Mouse (Mus musculus): ENCODE measurements around the gene Nagk. TPM values are rescaled to one million over a fixed set of nuclear protein-coding genes. Genes with fewer than 3 reads are reported as not detected.

The Nagk gene
- total and polyA plus RNA-seq, 2 experiments, result 11.0 to 20.9 TPM

GRCm38 (mm10) chr6:83791251-83791890 is 3.4 kb upstream of the Nagk start:
- WGBS, result 67% methylated on average over 4 of the region's 4 CpGs
- H3K27me3 ChIP-seq (ENCODE audit: control insufficient read depth, insufficient read depth, low read length), result no peaks in the 10 kb centered on the region
- no peaks in the 10 kb centered on the region for H3K79me2 ChIP-seq (ENCODE audit: control insufficient read depth, insufficient read depth, low read length)
- TF ChIP-seq POLR2A (IDR thresholded peaks at IDR 0.05; ENCODE audit: extremely low read depth, insufficient read depth, low read length) (no peak), CTCF (IDR thresholded peaks at IDR 0.05; ENCODE audit: low read depth, low read length) (no peak)
- H3K4me1 ChIP-seq (ENCODE audit: control insufficient read depth, insufficient read depth, low read length), result peaks cover 7% of the 10 kb centered on the region
- no peak overlapping the region for H3K9ac ChIP-seq (ENCODE audit: low read depth, low read length)
- H3K36me3 ChIP-seq (ENCODE audit: control insufficient read depth, insufficient read depth, low read length), result no peaks in the 10 kb centered on the region
- H3K4me3 ChIP-seq (ENCODE audit: insufficient read depth, low read depth, low read length), result no peak overlapping the region
- DNase-seq (ENCODE audit: extremely low read depth, low read depth, low spot score), result no peak
- no peak overlapping the region for H3K27ac ChIP-seq (replicated peaks; ENCODE audit: insufficient read depth, low read depth, low read length)

- no peaks in the 10 kb centered on the region for H3K27me3 ChIP-seq (ENCODE audit: control insufficient read depth, insufficient read depth, low read length)
- peak; percentile 50 for DNase-seq (ENCODE audit: extremely low read depth, low read depth, low spot score)
- peaks cover 4% of the 10 kb centered on the region for H3K36me3 ChIP-seq (ENCODE audit: control insufficient read depth, insufficient read depth, low read length)
- peak overlapping the region; percentile 74 for H3K4me3 ChIP-seq (ENCODE audit: insufficient read depth, low read depth, low read length)
- H3K9ac ChIP-seq (ENCODE audit: low read depth, low read length), result peak overlapping the region; percentile 75
- no peak for TF ChIP-seq POLR2A (IDR thresholded peaks at IDR 0.05; ENCODE audit: extremely low read depth, insufficient read depth, low read length)
- no peak for TF ChIP-seq CTCF (IDR thresholded peaks at IDR 0.05; ENCODE audit: low read depth, low read length)
- H3K27ac ChIP-seq (replicated peaks; ENCODE audit: insufficient read depth, low read depth, low read length), result peak overlapping the region; percentile 59
- H3K4me1 ChIP-seq (ENCODE audit: control insufficient read depth, insufficient read depth, low read length), result peaks cover 7% of the 10 kb centered on the region
- H3K79me2 ChIP-seq (ENCODE audit: control insufficient read depth, insufficient read depth, low read length), result no peaks in the 10 kb centered on the region
- WGBS, result 2% methylated on average over 13 of the region's 13 CpGs
Measured at GRCm38 (mm10) chr6:83795492-83795900, 714 bp downstream of the Nagk start.

GRCm38 (mm10) chr6:83796686-83797085 is 1.9 kb downstream of the Nagk start:
- peak; percentile 54 for DNase-seq (ENCODE audit: extremely low read depth, low read depth, low spot score)
- Histone ChIP-seq H3K36me3 (ENCODE audit: control insufficient read depth, insufficient read depth, low read length) (peaks cover 4% of the 10 kb centered on the region), H3K9ac (ENCODE audit: low read depth, low read length) (no peak overlapping the region), H3K27me3 (ENCODE audit: control insufficient read depth, insufficient read depth, low read length) (no peaks in the 10 kb centered on the region), H3K27ac (replicated peaks; ENCODE audit: insufficient read depth, low read depth, low read length) (no peak overlapping the region), H3K4me1 (ENCODE audit: control insufficient read depth, insufficient read depth, low read length) (peaks cover 7% of the 10 kb centered on the region), H3K79me2 (ENCODE audit: control insufficient read depth, insufficient read depth, low read length) (no peaks in the 10 kb centered on the region), H3K4me3 (ENCODE audit: insufficient read depth, low read depth, low read length) (no peak overlapping the region)
- TF ChIP-seq POLR2A (IDR thresholded peaks at IDR 0.05; ENCODE audit: extremely low read depth, insufficient read depth, low read length) (no peak), CTCF (IDR thresholded peaks at IDR 0.05; ENCODE audit: low read depth, low read length) (no peak)
- whole genome bisulfite sequencing, result 25% methylated on average over 3 of the region's 3 CpGs

GRCm38 (mm10) chr6:83802033-83802432 is 7.3 kb downstream of the Nagk start:
- TF ChIP-seq CTCF (IDR thresholded peaks at IDR 0.05; ENCODE audit: low read depth, low read length) (no peak), POLR2A (IDR thresholded peaks at IDR 0.05; ENCODE audit: extremely low read depth, insufficient read depth, low read length) (no peak)
- Histone ChIP-seq H3K27ac (replicated peaks; ENCODE audit: insufficient read depth, low read depth, low read length) (no peak overlapping the region), H3K79me2 (ENCODE audit: control insufficient read depth, insufficient read depth, low read length) (no peaks in the 10 kb centered on the region), H3K4me1 (ENCODE audit: control insufficient read depth, insufficient read depth, low read length) (no peaks in the 10 kb centered on the region), H3K27me3 (ENCODE audit: control insufficient read depth, insufficient read depth, low read length) (no peaks in the 10 kb centered on the region), H3K9ac (ENCODE audit: low read depth, low read length) (no peak overlapping the region), H3K4me3 (ENCODE audit: insufficient read depth, low read depth, low read length) (no peak overlapping the region), H3K36me3 (ENCODE audit: control insufficient read depth, insufficient read depth, low read length) (peaks cover 15% of the 10 kb centered on the region)
- WGBS, result 98% methylated on average over 5 of the region's 5 CpGs
- DNase-seq (ENCODE audit: extremely low read depth, low read depth, low spot score), result no peak

- Histone ChIP-seq H3K27me3 (ENCODE audit: control insufficient read depth, insufficient read depth, low read length) (no peaks in the 10 kb centered on the region), H3K27ac (replicated peaks; ENCODE audit: insufficient read depth, low read depth, low read length) (no peak overlapping the region), H3K79me2 (ENCODE audit: control insufficient read depth, insufficient read depth, low read length) (no peaks in the 10 kb centered on the region), H3K9ac (ENCODE audit: low read depth, low read length) (no peak overlapping the region), H3K4me3 (ENCODE audit: insufficient read depth, low read depth, low read length) (no peak overlapping the region), H3K4me1 (ENCODE audit: control insufficient read depth, insufficient read depth, low read length) (no peaks in the 10 kb centered on the region), H3K36me3 (ENCODE audit: control insufficient read depth, insufficient read depth, low read length) (peaks cover 15% of the 10 kb centered on the region)
- no peak for DNase-seq (ENCODE audit: extremely low read depth, low read depth, low spot score)
- TF ChIP-seq CTCF (IDR thresholded peaks at IDR 0.05; ENCODE audit: low read depth, low read length) (no peak), POLR2A (IDR thresholded peaks at IDR 0.05; ENCODE audit: extremely low read depth, insufficient read depth, low read length) (no peak)
- WGBS, result 84% methylated on average over 3 of the region's 3 CpGs
Measured at GRCm38 (mm10) chr6:83802846-83803245, 8.1 kb downstream of the Nagk start.

GRCm38 (mm10) chr6:83815801-83816200 is 21.0 kb downstream of the Nagk start:
- WGBS, result 95% methylated on average over 3 of the region's 3 CpGs
- H3K36me3 ChIP-seq (ENCODE audit: control insufficient read depth, insufficient read depth, low read length), result peaks cover 15% of the 10 kb centered on the region
- H3K79me2 ChIP-seq (ENCODE audit: control insufficient read depth, insufficient read depth, low read length), result no peaks in the 10 kb centered on the region; the same call in 1 of the 2 replicates
- H3K27ac ChIP-seq (replicated peaks; ENCODE audit: insufficient read depth, low read depth, low read length), result no peak overlapping the region
- H3K27me3 ChIP-seq (ENCODE audit: control insufficient read depth, insufficient read depth, low read length), result no peaks in the 10 kb centered on the region
- no peak for DNase-seq (ENCODE audit: extremely low read depth, low read depth, low spot score)
- H3K4me1 ChIP-seq (ENCODE audit: control insufficient read depth, insufficient read depth, low read length), result no peaks in the 10 kb centered on the region
- H3K9ac ChIP-seq (ENCODE audit: low read depth, low read length), result no peak overlapping the region
- TF ChIP-seq POLR2A (IDR thresholded peaks at IDR 0.05; ENCODE audit: extremely low read depth, insufficient read depth, low read length) (no peak), CTCF (IDR thresholded peaks at IDR 0.05; ENCODE audit: low read depth, low read length) (no peak)
- H3K4me3 ChIP-seq (ENCODE audit: insufficient read depth, low read depth, low read length), result no peak overlapping the region

Data from liver, adult 2 months (tissue).